Comparison of ENCODE assay signal across 7 mouse cellular contexts in the genomic region with DNA sequence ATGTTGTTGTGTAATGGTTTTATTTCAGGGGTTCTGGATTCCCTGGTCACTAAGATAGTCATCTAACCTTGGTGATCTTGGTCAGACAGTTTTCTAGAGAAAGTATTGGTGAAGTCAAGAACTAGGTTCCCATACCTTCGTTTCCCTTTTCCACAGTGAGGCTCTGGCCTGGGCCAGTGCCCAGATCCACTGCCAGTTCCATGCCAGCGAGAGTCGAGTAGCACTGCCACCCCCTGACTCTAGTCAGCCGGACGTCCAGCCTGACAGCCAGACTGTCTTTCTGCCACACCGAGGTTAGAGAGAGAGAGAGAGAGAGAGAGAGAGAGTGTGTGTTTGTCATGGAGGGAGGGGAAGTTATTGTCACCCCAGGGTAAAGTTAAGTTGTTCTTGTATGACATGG. TPM values are rescaled to one million over a fixed set of nuclear protein-coding genes. Genes with fewer than 3 reads are reported as not detected.
DNase-seq lines count a peak whose midpoint lies in the region; ATAC-seq and TF ChIP-seq lines count a peak whose summit lies in the region.

No protein-coding gene starts in this region.

- H3K9me3 ChIP-seq in embryonic facial prominence, embryonic 15.5 days (replicated peaks) = no peaks in the 10 kb centered on the region
- H3K9me3 ChIP-seq in intestine, embryonic 16.5 days (ENCODE audit: control insufficient read depth, low read length) = no peaks in the 10 kb centered on the region
- no peaks in the 10 kb centered on the region for H3K9me3 ChIP-seq in neural tube, embryonic 13.5 days

- ATAC-seq in embryonic facial prominence, embryonic 15.5 days (ENCODE audit: insufficient number of reproducible peaks, low FRiP score, low TSS enrichment, low read depth) = no peak
- no peak for ATAC-seq in intestine, embryonic 16.5 days
- ATAC-seq in neural tube, embryonic 13.5 days (ENCODE audit: low read depth) = no peak
- ATAC-seq in megakaryocyte progenitor cell, adult 5-6 weeks (replicated peaks; ENCODE audit: poor library complexity) = no peak

- peak overlapping the region; percentile 90 for H3K4me3 ChIP-seq in left cerebral cortex, adult 2 months
- H3K4me3 ChIP-seq in embryonic facial prominence, embryonic 15.5 days (replicated peaks) = peak overlapping the region; percentile 92
- peak overlapping the region; percentile 65 for H3K4me3 ChIP-seq in intestine, embryonic 16.5 days (ENCODE audit: low read length)
- H3K4me3 ChIP-seq in neural tube, embryonic 13.5 days = peak overlapping the region; percentile 91

- no peak overlapping the region for H3K27ac ChIP-seq in left cerebral cortex, adult 2 months
- H3K27ac ChIP-seq in embryonic facial prominence, embryonic 15.5 days (replicated peaks) = no peak overlapping the region
- no peak overlapping the region for H3K27ac ChIP-seq in intestine, embryonic 16.5 days (ENCODE audit: low read length)
- no peak overlapping the region for H3K27ac ChIP-seq in neural tube, embryonic 13.5 days (replicated peaks)

- no peaks in the 10 kb centered on the region for H3K27me3 ChIP-seq in embryonic facial prominence, embryonic 15.5 days
- H3K27me3 ChIP-seq in intestine, embryonic 16.5 days (replicated peaks; ENCODE audit: control insufficient read depth, insufficient read depth, low read length) = no peaks in the 10 kb centered on the region
- no peaks in the 10 kb centered on the region for H3K27me3 ChIP-seq in neural tube, embryonic 13.5 days

- intact Hi-C loops in left cerebral cortex, adult 2 months (cut with DNase I) = loop anchor here (5.0 kb wide), 3 partner anchors 47 to 137 kb away; a partner anchor contains a TSS
- intact Hi-C loops in left cerebral cortex, postnatal 4 days (cut with DNase I) = no loop called here

- H3K4me2 ChIP-seq in embryonic facial prominence, embryonic 15.5 days (replicated peaks) = peak overlapping the region; percentile 93
- peak overlapping the region; percentile 55 for H3K4me2 ChIP-seq in intestine, embryonic 16.5 days (ENCODE audit: low read depth, low read length)
- H3K4me2 ChIP-seq in neural tube, embryonic 13.5 days = peak overlapping the region; percentile 94

- H3K9ac ChIP-seq in embryonic facial prominence, embryonic 15.5 days = peak overlapping the region; percentile 87; the same call in 1 of the 2 replicates
- peak overlapping the region; percentile 81 for H3K9ac ChIP-seq in intestine, embryonic 16.5 days (ENCODE audit: low read depth, low read length)
- H3K9ac ChIP-seq in neural tube, embryonic 13.5 days = peak overlapping the region; percentile 91

- peaks cover 37% of the 10 kb centered on the region for H3K4me1 ChIP-seq in embryonic facial prominence, embryonic 15.5 days
- peaks cover 28% of the 10 kb centered on the region for H3K4me1 ChIP-seq in intestine, embryonic 16.5 days (ENCODE audit: control insufficient read depth, insufficient read depth, low read length)
- peaks cover 47% of the 10 kb centered on the region for H3K4me1 ChIP-seq in neural tube, embryonic 13.5 days (replicated peaks)

- 81% methylated on average over 6 of the region's 6 CpGs for WGBS in embryonic facial prominence, embryonic 15.5 days
- 79% methylated on average over 6 of the region's 6 CpGs for whole genome bisulfite sequencing in intestine, embryonic 16.5 days
- 83% methylated on average over 6 of the region's 6 CpGs for WGBS in neural tube, embryonic 13.5 days

- no peak for TF ChIP-seq CTCF in left cerebral cortex, adult 2 months (IDR thresholded peaks at IDR 0.05)

- H3K36me3 ChIP-seq in embryonic facial prominence, embryonic 15.5 days = peaks cover 45% of the 10 kb centered on the region
- H3K36me3 ChIP-seq in intestine, embryonic 16.5 days (ENCODE audit: control insufficient read depth, insufficient read depth, low read length) = peaks cover 14% of the 10 kb centered on the region; the same call in 1 of the 2 replicates
- peaks cover 45% of the 10 kb centered on the region for H3K36me3 ChIP-seq in neural tube, embryonic 13.5 days

- DNase-seq in left cerebral cortex, adult 2 months (ENCODE audit: extremely low spot score in 1 of 2, low spot score in 2 of 2) = no peak
- DNase-seq in left cerebral cortex, postnatal 4 days = no peak
- DNase-seq in right cerebral cortex, postnatal 14 days = no peak

RNA-seq across cellular contexts. Expression of a gene that starts 1.1 kb away (rescaled TPM):
- total RNA-seq in left cerebral cortex, adult 2 months (2021) = 10 to 100 TPM; 69.2 to 70.6 TPM
- total RNA-seq in left cerebral cortex, postnatal 4 days (2021) = 10 to 100 TPM; 63.9 to 71.7 TPM
- 21.3 and 22.3 TPM in 2 replicates for polyA plus RNA-seq in embryonic facial prominence, embryonic 15.5 days (2015; fragmentation: Nextera tagmentation; extraction: Ambion mirVana)
- polyA plus RNA-seq in intestine, embryonic 16.5 days (2015; fragmentation: Nextera tagmentation; extraction: Ambion mirVana) = 12.5 and 12.9 TPM in 2 replicates
- polyA plus RNA-seq in neural tube, embryonic 13.5 days (2015; fragmentation: Nextera tagmentation; extraction: Ambion mirVana) = 47.8 and 50.8 TPM in 2 replicates
- total RNA-seq in megakaryocyte progenitor cell, adult 5-6 weeks (2015) = 4.8 and 9.3 TPM in 2 replicates
- total RNA-seq in megakaryocyte progenitor cell, adult 5-6 weeks (2017) = 7.2 and 8.1 TPM in 2 replicates

RNA-seq across cellular contexts. Expression of a gene that starts 1.2 kb away (rescaled TPM):
- total RNA-seq in left cerebral cortex, adult 2 months (2021) = 10 to 100 TPM; 49.6 to 55.4 TPM
- total RNA-seq in left cerebral cortex, postnatal 4 days (2021) = 10 to 100 TPM; 47.1 to 54.1 TPM
- polyA plus RNA-seq in embryonic facial prominence, embryonic 15.5 days (2015; fragmentation: Nextera tagmentation; extraction: Ambion mirVana) = 28.6 and 32.5 TPM in 2 replicates
- 18.2 and 19.5 TPM in 2 replicates for polyA plus RNA-seq in intestine, embryonic 16.5 days (2015; fragmentation: Nextera tagmentation; extraction: Ambion mirVana)
- 23.9 and 28.0 TPM in 2 replicates for polyA plus RNA-seq in neural tube, embryonic 13.5 days (2015; fragmentation: Nextera tagmentation; extraction: Ambion mirVana)
- 20.6 and 23.3 TPM in 2 replicates for total RNA-seq in megakaryocyte progenitor cell, adult 5-6 weeks (2015)
- 8.7 and 14.5 TPM in 2 replicates for total RNA-seq in megakaryocyte progenitor cell, adult 5-6 weeks (2017)

RNA-seq across cellular contexts. Expression of a gene that starts 4.6 kb away (rescaled TPM):
- total RNA-seq in left cerebral cortex, adult 2 months (2021) = not detected
- not detected for total RNA-seq in left cerebral cortex, postnatal 4 days (2021)
- 1.5 and 1.6 TPM in 2 replicates for polyA plus RNA-seq in embryonic facial prominence, embryonic 15.5 days (2015; fragmentation: Nextera tagmentation; extraction: Ambion mirVana)
- 1.0 TPM in 1 of 2 replicates, not detected in the other for polyA plus RNA-seq in intestine, embryonic 16.5 days (2015; fragmentation: Nextera tagmentation; extraction: Ambion mirVana)
- 2.2 TPM in 1 of 2 replicates, not detected in the other for polyA plus RNA-seq in neural tube, embryonic 13.5 days (2015; fragmentation: Nextera tagmentation; extraction: Ambion mirVana)
- total RNA-seq in megakaryocyte progenitor cell, adult 5-6 weeks (2015) = not detected in 2 replicates
- not detected in 2 replicates for total RNA-seq in megakaryocyte progenitor cell, adult 5-6 weeks (2017)

RNA-seq across cellular contexts. Expression of a gene that starts 17.2 kb away (rescaled TPM):
- 10 to 100 TPM; 50.7 to 52.2 TPM for total RNA-seq in left cerebral cortex, adult 2 months (2021)
- 10 to 100 TPM; 49.1 to 59.1 TPM for total RNA-seq in left cerebral cortex, postnatal 4 days (2021)
- 55.8 and 60.9 TPM in 2 replicates for polyA plus RNA-seq in embryonic facial prominence, embryonic 15.5 days (2015; fragmentation: Nextera tagmentation; extraction: Ambion mirVana)
- polyA plus RNA-seq in intestine, embryonic 16.5 days (2015; fragmentation: Nextera tagmentation; extraction: Ambion mirVana) = 41.2 and 41.9 TPM in 2 replicates
- 64.4 and 69.6 TPM in 2 replicates for polyA plus RNA-seq in neural tube, embryonic 13.5 days (2015; fragmentation: Nextera tagmentation; extraction: Ambion mirVana)
- 125 and 138 TPM in 2 replicates for total RNA-seq in megakaryocyte progenitor cell, adult 5-6 weeks (2015)
- 167 and 253 TPM in 2 replicates for total RNA-seq in megakaryocyte progenitor cell, adult 5-6 weeks (2017)

RNA-seq across cellular contexts. Expression of a gene that starts 17.6 kb away (rescaled TPM):
- total RNA-seq in left cerebral cortex, adult 2 months (2021) = 10 to 100 TPM; 74.6 to 77.9 TPM
- total RNA-seq in left cerebral cortex, postnatal 4 days (2021) = 10 to 100 TPM; 63.2 to 67.5 TPM
- 77.5 and 88.2 TPM in 2 replicates for polyA plus RNA-seq in embryonic facial prominence, embryonic 15.5 days (2015; fragmentation: Nextera tagmentation; extraction: Ambion mirVana)
- 78.7 and 80.5 TPM in 2 replicates for polyA plus RNA-seq in intestine, embryonic 16.5 days (2015; fragmentation: Nextera tagmentation; extraction: Ambion mirVana)
- polyA plus RNA-seq in neural tube, embryonic 13.5 days (2015; fragmentation: Nextera tagmentation; extraction: Ambion mirVana) = 88.9 and 89.1 TPM in 2 replicates
- total RNA-seq in megakaryocyte progenitor cell, adult 5-6 weeks (2015) = 8.9 and 10.3 TPM in 2 replicates
- 41.6 and 64.7 TPM in 2 replicates for total RNA-seq in megakaryocyte progenitor cell, adult 5-6 weeks (2017)

Comparison
In these comparisons a context has a peak if more than half of its experiments do, and no peak if none do; other contexts are left out.
1. RNA of a gene that starts 1.1 kb away (total RNA-seq): 63.9 to 71.7 TPM in left cerebral cortex, postnatal 4 days and 69.2 to 70.6 TPM in left cerebral cortex, adult 2 months; 4.8 to 9.3 TPM in megakaryocyte progenitor cell, adult 5-6 weeks; every median in the first group is over 4 times any median in the second.
2. Peak in every context shown above with its lines, with median percentiles within 50 percentile points of each other: H3K4me3 ChIP-seq, H3K4me2 ChIP-seq and H3K9ac ChIP-seq.